Mouse (Mus musculus) layer of hippocampus, postnatal 14 days (tissue): ENCODE measurements at regions not wholly inside any gene's neighbourhood (a gene's known extent, or its start where the extent isn't known, plus 50 kb on each side); places are given as distances from the start of the nearest gene placed in this dataset.

Experiments
- DNase-seq, 2 experiments: peaks; one replicate each; pipeline ENCODE4 v3.0.0; 2021 to 2022; ENCODE audit warnings: low spot score in 2 of 2, mixed read lengths in 1 of 2

DNA sequence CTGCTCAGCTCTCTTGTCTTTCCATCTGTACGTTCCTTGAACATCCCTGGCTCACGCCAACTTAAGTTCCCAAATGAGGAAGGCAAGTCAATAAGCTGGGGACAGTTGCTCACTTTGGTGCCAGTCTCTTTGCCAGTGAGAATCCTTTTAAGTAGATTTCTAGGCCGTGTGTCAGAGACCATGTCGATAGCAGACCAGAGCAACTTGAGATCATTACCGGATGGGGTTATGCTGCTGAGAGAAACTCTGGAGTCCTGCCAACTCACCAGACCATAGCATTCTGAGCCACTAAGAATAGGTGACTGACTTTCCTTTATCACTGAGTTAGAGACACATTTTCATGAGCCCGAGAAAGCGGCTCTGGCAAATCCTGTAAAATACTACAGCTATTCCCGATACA, 123.5 kb upstream of the Ado start:
- DNase-seq: no peak

DNA sequence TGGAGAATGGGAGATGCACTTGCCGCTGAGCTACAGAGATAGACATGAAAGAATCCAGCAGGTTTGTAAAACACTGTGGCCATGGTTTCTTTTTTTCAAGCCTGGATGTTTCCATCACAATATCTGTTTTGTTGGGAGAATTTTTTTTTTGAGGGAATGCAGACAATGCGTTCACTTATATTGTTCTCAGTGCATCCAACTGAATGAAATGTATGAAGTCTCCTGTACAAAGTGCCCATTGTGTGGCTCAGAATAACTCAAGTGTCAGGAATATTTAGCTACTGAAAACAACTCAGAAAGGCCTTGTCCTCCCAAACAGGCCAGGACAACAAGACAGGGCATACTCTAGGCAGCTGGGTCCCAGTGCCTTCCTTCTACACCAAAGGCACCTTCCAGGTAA, 120.3 kb upstream of the Ado start:
- no peak for DNase-seq

DNA sequence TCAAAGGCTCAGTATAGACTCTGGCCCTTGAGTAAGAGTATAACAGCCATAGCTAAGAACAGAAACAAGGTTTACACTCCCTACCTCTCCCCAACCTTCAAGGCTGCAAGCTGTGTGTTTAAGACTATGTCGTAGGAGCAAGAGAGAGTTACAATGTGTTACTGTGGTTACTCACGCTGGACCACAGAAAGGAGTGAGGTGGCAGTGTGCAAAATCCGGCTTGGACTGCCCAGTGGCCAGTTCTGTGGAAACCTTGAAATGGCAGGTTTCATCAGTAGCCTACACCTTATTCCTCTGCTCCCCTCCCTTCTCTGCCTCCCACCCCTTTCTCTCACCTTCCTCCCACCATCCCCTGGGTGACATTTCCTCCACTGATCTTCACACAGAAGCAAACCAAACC, 114.3 kb upstream of the Ado start:
- no peak for DNase-seq

DNA sequence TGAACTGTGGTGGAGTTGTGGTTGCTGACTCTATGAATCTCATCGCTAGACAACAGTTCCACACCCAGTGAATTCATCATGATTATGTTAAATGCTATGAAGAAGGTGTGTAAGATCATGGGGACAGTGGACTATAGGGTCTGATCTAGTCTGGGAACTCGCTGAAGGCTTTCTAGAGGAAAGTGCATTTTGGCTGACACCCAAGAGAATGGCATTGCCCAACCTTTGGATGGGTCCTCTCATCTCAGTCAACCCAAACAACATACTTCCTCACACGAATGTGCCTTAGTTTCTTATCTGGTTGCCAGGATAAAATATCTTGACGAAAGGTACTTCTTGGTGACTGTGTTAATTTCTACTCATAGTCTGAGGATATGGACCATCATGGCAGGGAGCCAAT, 112.9 kb upstream of the Ado start:
- DNase-seq: no peak

DNA sequence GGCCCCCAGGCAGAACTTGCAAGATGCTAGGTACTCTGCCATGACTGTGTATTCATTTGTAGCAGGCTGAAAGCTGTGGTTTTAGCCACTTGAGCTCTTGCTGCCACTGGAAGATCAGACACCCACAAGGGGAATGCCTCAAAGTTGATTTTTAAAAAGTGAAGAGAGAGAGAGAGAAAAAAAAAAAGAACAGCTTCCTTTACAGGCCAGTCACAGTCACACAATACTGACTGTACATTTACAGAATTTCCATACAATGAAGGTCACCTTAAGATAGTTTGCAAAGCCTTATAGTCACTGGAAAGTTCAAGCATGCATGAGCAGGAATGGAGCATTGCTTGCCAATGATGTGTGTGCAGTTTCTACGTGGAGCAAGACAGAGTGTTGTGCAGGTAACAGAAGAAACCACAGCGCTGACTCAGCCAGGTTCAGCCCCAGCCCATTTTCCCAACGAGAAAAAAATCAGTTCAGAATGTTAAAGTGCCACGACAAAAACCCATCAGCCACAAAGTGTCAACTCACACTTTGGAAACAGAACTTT, 109.3 kb upstream of the Ado start:
- DNase-seq: no peak

DNA sequence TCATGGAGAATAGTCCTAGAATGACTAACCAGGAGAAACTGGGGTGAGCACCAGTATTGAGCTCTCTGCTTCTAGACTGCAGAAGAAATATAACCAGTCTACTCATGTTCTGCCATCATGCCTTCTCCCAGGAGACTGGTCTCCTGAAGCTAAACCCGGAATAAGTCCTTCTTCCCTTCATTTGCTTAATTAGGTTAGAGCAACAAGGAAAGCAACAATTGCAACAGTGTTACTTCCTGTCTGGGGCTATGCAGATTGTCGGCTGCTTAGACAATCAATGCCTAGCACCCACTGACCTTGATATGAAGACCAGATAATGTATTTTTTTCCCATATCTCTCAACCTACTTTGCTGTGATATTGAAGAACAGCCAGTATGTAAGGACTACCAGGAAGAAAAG, 108.5 kb upstream of the Ado start:
- DNase-seq: no peak

DNA sequence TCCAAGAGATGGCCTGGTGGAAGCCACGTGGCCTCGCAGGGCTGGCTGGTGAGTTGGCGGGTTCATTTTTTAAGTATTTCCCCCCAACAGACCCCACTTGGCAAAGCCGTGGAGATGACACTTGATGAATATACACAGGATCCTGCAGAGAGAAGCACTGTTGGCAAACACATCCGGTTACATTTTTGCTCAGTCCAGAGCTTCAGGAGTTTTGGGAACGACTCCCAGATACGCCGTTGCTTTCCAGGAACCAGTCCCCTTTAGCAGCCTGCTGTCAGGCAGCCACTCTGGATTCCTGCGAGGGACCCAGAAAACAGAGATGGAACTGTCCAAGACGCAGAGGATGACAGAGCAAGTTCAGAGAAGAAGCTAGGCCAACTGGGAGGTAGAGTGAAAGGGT, 105.8 kb upstream of the Ado start:
- DNase-seq: peak in 1 of 2 experiments; percentile 9

DNA sequence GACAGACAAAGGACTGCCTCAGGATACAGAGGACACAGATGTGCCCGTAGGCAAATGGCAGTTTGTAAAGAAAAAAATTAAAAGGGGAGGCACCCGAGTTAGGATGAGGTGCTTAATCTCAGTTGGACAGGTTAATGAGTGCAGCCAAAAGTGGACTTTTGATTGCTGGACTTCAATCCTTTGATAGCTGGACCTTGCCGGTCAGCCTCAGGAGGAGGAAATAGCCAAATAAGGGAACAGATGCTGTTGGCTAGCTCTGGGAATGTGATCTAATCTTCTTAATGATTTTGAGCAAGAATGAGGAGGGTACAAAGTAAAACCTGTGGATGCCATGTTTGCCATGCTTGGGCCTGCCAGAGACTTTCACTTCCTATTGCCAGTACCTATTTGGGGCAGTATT, 103.5 kb upstream of the Ado start:
- no peak for DNase-seq

DNA sequence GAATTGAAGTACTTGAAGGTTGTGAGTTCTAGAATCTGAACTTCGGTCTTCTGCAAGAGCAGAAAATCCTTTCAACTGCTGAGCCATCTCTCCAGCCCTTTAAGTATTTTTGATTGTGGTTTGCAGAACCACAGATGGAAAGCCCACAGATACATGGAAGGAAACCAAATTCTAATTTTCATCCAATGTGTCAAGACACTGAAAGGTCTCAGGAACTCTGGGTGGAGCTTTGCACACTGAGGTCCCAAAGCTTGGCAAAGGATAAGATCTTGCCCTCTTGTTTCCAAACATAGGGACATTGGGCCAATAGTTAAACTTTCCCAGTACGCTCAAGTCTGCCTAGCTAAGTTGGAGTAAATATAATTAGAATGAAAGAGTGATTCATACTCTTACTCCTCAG, 102.6 kb upstream of the Ado start:
- DNase-seq: no peak

DNA sequence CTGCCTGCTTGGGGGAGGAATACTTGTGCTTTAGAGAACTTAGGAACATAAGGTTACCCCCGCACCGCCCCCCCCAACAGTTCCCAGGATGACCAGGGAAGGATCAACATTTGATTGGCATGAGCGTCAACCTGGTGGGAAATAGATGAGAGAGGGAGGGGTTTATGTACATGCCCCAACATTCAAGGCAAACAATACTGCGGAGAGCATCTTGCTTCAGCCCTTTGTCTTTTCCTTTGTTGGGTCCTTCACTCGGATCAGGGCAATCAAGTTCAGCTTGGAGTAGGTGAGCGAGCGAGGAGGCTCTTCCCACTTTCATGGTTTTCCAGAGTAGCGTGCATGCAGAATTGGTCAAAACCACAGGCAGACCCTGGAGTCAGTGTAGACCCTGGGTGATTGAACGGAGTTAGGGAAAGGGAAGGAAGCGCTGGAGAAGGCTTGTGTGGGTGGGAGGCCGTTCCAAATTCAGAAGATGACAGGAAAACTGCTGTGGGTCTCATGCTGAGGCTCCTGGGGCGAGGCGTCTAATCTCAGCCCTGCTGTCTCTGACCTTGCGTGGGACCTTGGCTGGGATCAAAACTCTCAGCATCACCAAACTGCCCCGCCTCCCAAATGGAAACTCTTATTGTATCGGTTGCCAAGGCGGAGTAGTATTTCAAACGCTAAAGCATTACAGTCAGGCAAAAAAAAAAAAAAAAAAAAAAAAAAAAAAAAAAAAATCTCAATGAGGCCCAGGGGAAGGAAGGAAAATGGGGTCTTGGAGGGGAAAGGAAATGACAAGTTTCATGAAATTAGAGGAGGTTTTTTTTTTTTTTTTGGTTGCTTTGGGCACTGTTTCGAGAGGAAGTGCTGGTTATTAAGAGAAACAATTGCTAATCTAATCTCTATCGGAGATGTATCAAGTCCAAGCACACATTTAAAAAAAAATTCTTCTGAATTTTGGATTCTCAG, 99.3 kb upstream of the Ado start:
- DNase-seq: no peak

DNA sequence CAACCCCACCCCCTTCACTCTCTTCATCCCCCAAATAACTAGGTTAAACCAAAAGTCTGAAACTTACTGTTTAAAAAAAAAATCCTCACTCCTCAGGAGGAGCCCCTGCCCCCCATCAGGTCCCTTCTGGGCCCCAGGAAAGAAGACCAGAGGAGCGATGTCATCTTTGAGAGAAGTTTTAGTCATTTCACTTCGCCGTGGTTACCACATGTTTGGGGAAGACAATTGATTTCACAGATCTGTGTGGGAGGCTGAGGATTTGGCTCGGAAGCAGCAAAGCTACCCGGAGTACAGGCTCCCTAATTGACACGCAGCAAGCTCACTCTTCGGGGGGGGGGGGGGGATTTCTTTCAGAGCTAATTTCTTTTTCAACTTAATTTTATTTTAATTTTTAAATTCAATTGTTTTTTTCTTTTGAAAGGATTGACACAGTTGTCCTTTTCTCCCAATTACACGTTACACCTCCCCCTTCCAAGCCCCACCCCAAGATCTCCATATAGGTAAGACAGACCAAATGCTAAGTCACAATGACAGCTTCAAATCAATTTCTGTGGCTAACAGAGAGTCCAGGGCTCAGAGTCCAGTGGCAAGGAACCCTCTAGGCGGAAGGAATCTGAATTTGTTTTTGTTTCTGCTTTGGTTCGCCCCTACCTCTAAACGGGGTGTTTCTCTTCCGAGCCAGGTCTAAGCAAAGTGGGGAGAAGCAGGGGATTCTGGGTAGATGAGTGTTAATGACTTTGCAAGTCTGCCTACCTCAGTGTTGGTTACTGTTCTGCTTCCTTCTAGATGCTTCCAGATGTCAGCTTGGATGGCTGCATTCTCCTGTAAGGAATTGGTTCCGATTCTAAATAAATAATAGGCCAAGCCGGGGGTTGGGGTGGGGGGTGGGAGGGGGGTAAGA, 98.2 kb upstream of the Ado start:
- DNase-seq: no peak

DNA sequence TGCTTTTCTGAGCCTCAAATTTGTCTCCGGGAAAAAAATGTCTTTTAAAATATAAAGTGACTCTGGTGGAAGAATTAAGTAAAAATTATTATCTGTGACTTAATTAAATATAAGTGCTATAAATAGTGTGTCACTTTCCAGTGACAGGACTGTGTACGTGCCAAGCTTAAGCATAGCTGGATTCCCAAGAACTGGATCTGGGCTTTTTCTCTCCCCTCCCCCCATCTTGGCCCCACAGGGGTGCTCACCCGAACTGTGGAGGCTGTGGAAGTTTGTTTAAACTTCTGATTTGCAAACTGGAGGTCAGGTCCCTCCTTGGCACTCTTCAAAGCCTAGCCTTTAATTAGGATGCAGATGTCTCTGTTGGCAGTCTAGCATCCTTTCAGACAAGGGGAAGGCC, 97.1 kb upstream of the Ado start:
- no peak for DNase-seq

DNA sequence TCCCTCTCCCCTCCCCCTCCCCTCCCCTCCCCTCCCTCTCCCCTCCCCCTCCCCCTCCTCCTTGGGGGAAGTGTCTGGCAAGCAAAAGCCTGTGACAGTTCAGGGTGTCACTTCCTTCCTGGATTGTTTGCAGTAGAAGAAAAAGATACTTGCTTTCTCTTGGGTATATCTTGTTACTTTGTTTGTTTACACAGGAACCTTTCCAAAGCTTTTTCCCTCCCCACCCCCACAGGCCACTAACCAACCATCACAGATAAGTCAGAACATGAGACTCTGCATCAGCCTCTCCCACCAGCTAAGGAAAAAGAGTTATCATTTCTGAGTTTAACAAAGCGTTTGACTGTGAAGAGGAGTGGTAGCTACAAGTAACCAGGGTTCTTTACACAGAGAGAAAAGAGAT, 95.5 kb upstream of the Ado start:
- DNase-seq: no peak

DNA sequence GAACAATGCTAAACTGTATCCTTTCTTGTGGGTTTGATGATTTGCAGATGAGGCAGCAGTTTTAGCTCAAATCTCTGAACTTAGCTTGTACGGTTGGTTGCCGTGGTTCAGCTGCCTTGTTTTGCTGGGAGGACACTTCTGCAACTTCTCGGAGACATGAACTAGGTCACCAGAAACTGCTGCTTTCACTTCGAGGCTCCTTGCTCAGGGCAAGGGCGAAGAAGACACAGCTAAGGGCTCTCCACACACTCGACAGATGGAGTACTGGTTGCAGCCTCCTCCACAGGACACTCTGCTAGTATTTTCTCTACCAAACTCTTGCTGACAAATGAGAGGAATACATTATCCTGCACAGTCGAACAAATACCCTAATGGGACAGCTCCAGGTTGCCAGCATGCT, 94.9 kb upstream of the Ado start:
- DNase-seq: no peak

DNA sequence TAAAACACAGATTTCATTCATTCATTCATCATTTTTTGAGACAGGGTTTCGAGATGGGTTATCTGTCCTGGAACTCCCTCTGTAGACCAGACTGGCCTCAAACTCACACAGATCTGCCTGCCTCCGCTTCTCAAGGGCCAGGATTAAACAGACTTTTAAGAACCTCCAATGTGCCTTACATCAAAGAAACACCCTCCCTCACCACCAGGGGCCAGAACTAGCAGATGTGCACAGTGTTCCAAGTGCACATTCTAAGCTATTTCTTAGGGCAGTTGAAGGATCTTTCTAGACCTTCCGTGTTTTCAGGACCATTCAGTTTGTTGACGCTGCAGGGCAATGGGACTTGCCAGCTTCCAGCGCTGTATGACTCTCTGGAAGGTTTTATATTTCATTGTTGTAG, 88.6 kb upstream of the Ado start:
- DNase-seq: no peak

DNA sequence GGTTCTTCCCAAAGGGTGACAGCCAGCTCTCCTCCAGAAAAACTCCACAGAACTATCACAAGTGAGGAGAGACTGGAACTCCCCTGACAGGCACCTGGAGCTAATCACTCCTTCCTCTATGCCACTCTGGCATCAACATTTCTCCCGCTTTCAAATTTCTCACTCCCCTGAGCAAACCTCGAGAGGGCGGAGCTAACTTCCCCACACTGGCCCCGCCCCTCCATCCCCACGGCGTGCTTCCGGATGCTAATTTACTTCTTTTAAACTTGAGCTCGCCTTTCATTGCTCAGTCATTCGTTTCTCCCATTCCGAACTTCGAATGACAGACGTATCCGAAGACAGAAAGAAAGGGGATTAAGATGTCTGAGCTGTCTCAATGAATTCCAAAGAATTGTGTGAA, 87.8 kb upstream of the Ado start:
- DNase-seq: no peak

DNA sequence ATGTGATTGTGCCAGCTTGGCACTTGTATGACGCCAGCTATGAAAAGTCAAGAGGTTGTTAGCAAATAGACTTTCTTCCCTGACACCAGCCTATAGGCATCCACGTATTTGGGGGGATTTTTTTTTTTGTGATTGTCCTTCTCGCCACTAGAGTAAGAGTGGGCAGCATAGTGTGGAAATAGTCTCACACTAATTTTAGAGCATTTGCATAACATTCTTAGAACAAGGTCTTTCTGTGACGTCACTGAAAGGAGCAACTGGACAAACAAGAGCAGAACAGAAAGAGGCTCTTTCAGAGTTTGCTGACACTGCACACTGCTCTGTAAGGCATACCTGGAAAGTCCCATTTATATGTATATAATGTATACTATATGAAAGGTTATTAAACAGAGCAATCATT, 86.0 kb upstream of the Ado start:
- DNase-seq: no peak

DNA sequence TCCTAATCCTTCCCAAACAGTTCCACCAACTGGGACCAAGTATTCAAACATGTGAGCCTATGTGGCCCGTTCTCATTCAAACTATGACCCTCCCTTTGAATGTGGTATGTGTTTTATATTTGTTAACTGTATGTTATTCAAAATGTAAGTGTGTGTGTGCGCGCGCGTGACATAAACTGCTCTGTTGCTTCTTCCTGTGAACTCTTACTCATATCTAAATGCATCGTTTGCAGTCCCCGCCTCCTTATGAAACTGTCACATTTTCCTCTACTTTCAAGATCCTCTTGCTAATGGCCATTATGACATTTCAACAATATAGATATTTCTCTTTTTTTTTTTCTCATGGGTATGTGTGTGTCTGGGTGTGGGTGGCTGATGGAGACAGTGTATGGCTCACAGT, 84.3 kb upstream of the Ado start:
- no peak for DNase-seq

DNA sequence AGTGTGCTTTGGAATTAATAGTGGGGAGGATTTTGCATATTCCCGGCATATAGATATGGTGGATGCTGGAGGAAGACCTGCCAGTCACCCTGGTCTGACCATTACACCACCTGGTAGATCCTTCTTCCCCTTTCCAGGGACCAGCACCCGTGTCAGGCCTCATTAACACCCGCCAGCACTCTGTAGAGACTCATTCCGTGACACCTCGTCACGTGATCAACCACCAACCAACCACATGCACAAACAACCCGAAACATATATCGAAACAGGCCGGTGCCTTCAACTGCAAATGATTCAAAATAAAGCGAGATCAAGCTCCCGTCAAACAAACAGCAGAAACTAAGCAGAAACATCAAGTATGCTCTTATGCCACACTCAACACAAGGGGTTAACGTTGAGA, 74.6 kb upstream of the Ado start:
- no peak for DNase-seq

DNA sequence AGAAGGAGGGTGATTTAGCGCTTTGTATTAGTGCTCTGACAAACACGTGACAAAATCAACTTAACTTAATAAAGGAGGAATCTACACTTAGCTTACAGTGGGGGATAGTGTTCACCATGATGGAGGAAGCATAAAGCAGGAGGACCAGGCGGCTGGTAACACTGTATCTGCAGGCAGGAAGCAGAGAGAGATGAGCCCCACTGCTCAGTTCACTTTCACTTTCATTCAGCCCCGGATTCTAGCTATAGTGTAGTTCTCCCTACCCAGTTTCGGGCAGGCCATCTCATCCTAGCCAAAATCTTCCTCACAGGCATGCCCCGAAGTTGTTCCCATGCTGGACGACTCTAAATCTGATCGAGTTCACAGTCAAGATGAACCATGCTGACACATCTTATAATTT, 71.3 kb upstream of the Ado start:
- no peak for DNase-seq

DNA sequence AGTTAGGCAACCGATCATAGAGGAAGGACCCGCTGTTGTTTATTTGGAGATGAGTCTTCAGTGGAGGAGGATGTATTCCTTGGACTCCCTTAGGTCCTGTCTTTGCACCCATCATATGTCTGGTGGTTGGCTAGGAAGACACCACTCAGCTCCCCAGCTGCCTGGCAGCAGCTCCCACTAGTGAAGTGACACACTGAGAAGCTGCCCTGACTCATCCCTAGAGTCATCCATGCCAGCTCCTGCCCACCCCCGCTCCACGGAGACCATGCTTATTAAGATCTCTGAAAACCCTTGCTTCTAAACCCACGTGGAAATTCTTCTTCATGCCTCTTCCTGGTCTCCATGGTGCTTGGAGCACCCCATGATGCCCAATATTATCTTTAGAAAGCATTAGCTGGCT, 69.4 kb upstream of the Ado start:
- DNase-seq: no peak

DNA sequence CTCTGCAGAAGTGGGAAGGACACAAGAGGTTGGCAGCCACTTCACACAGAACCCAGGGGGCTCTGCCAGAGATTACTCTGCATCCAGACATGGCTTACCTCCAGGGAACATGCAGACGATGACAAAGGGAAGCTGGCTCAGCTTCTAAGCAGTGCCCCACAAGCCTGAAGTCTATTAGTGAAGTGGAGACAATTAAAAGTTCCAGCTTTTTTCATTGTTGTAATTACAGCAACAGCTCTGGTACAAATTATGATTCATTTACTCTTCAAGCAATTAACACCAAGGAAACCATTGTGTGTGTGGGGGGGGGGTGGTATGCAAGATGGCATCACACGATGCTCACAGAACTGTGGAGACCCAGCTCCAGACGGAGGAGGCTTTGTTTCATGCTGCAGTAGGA, 66.3 kb upstream of the Ado start:
- DNase-seq: peak in 1 of 2 experiments; percentile 8
